In the genomic region with DNA sequence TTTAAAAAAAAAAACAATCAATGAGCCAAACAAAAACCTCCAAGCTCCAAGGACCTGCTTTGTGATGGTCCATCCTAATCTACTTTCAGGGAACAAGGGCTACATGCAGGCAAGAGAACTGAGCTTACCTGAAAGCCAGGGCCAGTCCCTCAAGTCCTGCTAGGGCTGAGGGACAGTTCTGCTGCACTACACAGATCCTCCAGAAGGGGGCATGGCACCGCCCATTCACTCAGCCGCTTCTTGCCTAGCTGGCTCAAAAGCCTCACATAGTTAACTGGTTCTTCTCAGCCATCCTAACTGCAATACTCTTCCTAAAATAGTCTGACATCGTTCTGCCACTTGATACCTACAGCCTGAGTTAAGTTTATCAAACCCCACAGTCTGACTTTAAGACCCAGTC, we compare ENCODE assay signal across 8 mouse cellular contexts. TPM values are rescaled to one million over a fixed set of nuclear protein-coding genes. Genes with fewer than 3 reads are reported as not detected.
DNase-seq lines count a peak whose midpoint lies in the region; ATAC-seq lines count a peak whose summit lies in the region.

No protein-coding gene starts in this region.

- H3K9ac ChIP-seq in forebrain, embryonic 12.5 days = no peak overlapping the region
- H3K9ac ChIP-seq in limb, embryonic 11.5 days (ENCODE audit: low read length) = no peak overlapping the region

- H3K4me3 ChIP-seq in forebrain, embryonic 10.5 days = no peak overlapping the region
- no peak overlapping the region for H3K4me3 ChIP-seq in forebrain, embryonic 12.5 days (replicated peaks)
- H3K4me3 ChIP-seq in limb, embryonic 11.5 days (ENCODE audit: low read depth, low read length) = no peak overlapping the region

- H3K4me1 ChIP-seq in forebrain, embryonic 10.5 days = no peaks in the 10 kb centered on the region
- no peaks in the 10 kb centered on the region for H3K4me1 ChIP-seq in forebrain, embryonic 12.5 days
- no peaks in the 10 kb centered on the region for H3K4me1 ChIP-seq in limb, embryonic 11.5 days (ENCODE audit: control insufficient read depth, insufficient read depth, low read length)

- H3K27me3 ChIP-seq in forebrain, embryonic 10.5 days (ENCODE audit: poor library complexity, severe bottlenecking) = no peaks in the 10 kb centered on the region
- no peaks in the 10 kb centered on the region for H3K27me3 ChIP-seq in forebrain, embryonic 12.5 days
- H3K27me3 ChIP-seq in limb, embryonic 11.5 days (ENCODE audit: control insufficient read depth, insufficient read depth, low read length) = no peaks in the 10 kb centered on the region

- no peak overlapping the region for H3K4me2 ChIP-seq in forebrain, embryonic 12.5 days
- H3K4me2 ChIP-seq in limb, embryonic 11.5 days (ENCODE audit: low read depth, severe bottlenecking) = no peak overlapping the region

- H3K36me3 ChIP-seq in forebrain, embryonic 10.5 days (replicated peaks) = peaks cover 33% of the 10 kb centered on the region
- H3K36me3 ChIP-seq in forebrain, embryonic 12.5 days (replicated peaks) = peaks cover 21% of the 10 kb centered on the region
- no peaks in the 10 kb centered on the region for H3K36me3 ChIP-seq in limb, embryonic 11.5 days (ENCODE audit: control insufficient read depth, insufficient read depth, low read length)

- WGBS in forebrain, embryonic 10.5 days = 40% methylated on average over 3 of the region's 3 CpGs
- WGBS in forebrain, embryonic 12.5 days = 37% methylated on average over 3 of the region's 3 CpGs
- 33% methylated on average over 3 of the region's 3 CpGs for WGBS in limb, embryonic 11.5 days

- no peak overlapping the region for H3K27ac ChIP-seq in forebrain, embryonic 10.5 days
- no peak overlapping the region for H3K27ac ChIP-seq in forebrain, embryonic 12.5 days
- no peak overlapping the region for H3K27ac ChIP-seq in limb, embryonic 11.5 days (replicated peaks; ENCODE audit: low read depth, low read length)

- DNase-seq in forebrain, embryonic 10.5 days (ENCODE audit: extremely low spot score, low spot score) = peak; percentile 32
- peak; percentile 55 for DNase-seq in ovary, postnatal 14 days (ENCODE audit: low spot score)
- no peak for DNase-seq in ovary, postnatal 10 days (ENCODE audit: low spot score)
- peak; percentile 67 for DNase-seq in c-Kit-positive CD71-positive TER-119-positive erythroid progenitor cells, embryonic 14.5 days (ENCODE audit: low spot score)
- peak; percentile 65 for DNase-seq in gastrocnemius, postnatal 10 days
- peak; percentile 74 for DNase-seq in limb, embryonic 11.5 days (ENCODE audit: low spot score)
- DNase-seq in right cerebral cortex, postnatal 14 days = peak; percentile 53

- no peaks in the 10 kb centered on the region for H3K9me3 ChIP-seq in forebrain, embryonic 10.5 days
- no peaks in the 10 kb centered on the region for H3K9me3 ChIP-seq in forebrain, embryonic 12.5 days
- H3K9me3 ChIP-seq in limb, embryonic 11.5 days (ENCODE audit: control insufficient read depth, low read length) = no peaks in the 10 kb centered on the region

- ATAC-seq in forebrain, embryonic 12.5 days (ENCODE audit: low FRiP score) = no peak
- ATAC-seq in limb, embryonic 11.5 days (ENCODE audit: insufficient number of reproducible peaks, low FRiP score, low TSS enrichment, low read depth) = no peak

RNA-seq across cellular contexts. Expression of gene Tmem222, which starts 29.7 kb away (rescaled TPM):
- polyA plus RNA-seq in forebrain, embryonic 10.5 days (2016; fragmentation: Nextera tagmentation; extraction: Ambion mirVana) = 85.8 and 91.6 TPM in 2 replicates
- 70.9 and 74.3 TPM in 2 replicates for polyA plus RNA-seq in forebrain, embryonic 12.5 days (2016; fragmentation: Nextera tagmentation; extraction: Ambion mirVana)
- 10 to 100 TPM; 23.6 to 25.9 TPM for total RNA-seq in gastrocnemius, postnatal 10 days (2021)
- 81.5 and 86.4 TPM in 2 replicates for polyA plus RNA-seq in limb, embryonic 11.5 days (2014; fragmentation: Nextera tagmentation; extraction: Ambion mirVana)

RNA-seq across cellular contexts. Expression of gene Sytl1, which starts 44.4 kb away (rescaled TPM):
- 0.67 and 1.0 TPM in 2 replicates for polyA plus RNA-seq in forebrain, embryonic 10.5 days (2016; fragmentation: Nextera tagmentation; extraction: Ambion mirVana)
- polyA plus RNA-seq in forebrain, embryonic 12.5 days (2016; fragmentation: Nextera tagmentation; extraction: Ambion mirVana) = 0.74 and 0.80 TPM in 2 replicates
- total RNA-seq in gastrocnemius, postnatal 10 days (2021) = 1 to 10 TPM; 1.1 to 1.4 TPM
- polyA plus RNA-seq in limb, embryonic 11.5 days (2014; fragmentation: Nextera tagmentation; extraction: Ambion mirVana) = 1.4 and 1.5 TPM in 2 replicates

RNA-seq across cellular contexts. Expression of gene Wdtc1, which starts 46.0 kb away (rescaled TPM):
- polyA plus RNA-seq in forebrain, embryonic 10.5 days (2016; fragmentation: Nextera tagmentation; extraction: Ambion mirVana) = 16.8 and 17.0 TPM in 2 replicates
- 21.1 and 22.9 TPM in 2 replicates for polyA plus RNA-seq in forebrain, embryonic 12.5 days (2016; fragmentation: Nextera tagmentation; extraction: Ambion mirVana)
- total RNA-seq in gastrocnemius, postnatal 10 days (2021) = 10 to 100 TPM; 48.9 to 49.0 TPM
- 17.4 TPM in 2 replicates for polyA plus RNA-seq in limb, embryonic 11.5 days (2014; fragmentation: Nextera tagmentation; extraction: Ambion mirVana)
